Mouse (Mus musculus) lung, adult 2 months (tissue): ENCODE measurements around the gene Bax.

Experiments
- CTCF ChIP-seq: fragments of 200-500 bp; IDR thresholded peaks from 2 replicates; pipeline ENCODE4 v1.5.1; 2011; ENCODE audit warnings: mild to moderate bottlenecking, low read length, control low read depth; ENCODE audit not compliant: insufficient read depth
- POLR2A ChIP-seq: fragments of 200-500 bp; IDR thresholded peaks from 2 replicates; pipeline ENCODE4 v1.6.1; 2011; ENCODE audit warnings: low read depth, mild to moderate bottlenecking, control low read depth, low read length, borderline replicate concordance; ENCODE audit errors: extremely low read depth

DNA sequence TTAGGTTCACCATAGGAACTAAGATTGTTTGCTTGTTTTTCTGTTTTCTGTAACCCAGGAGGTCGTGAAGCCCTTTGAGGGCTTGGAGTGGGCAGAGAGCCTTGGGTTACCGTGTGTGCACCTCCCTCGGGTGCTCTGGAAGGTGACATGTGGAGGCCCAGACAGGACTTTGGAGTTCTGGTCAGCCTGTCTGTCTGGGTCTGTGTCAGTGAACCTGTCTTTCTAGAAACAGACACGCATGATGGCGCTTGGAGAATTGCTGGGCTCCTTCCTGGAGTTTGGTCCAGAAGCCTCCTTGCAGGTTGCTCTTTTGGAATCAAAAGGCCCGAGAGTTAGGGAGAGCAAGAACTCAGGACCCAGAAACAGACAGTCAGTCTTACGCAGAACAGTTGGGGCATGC is 6.3 kb downstream of the Bax start:
- TF ChIP-seq POLR2A (no peak), CTCF (no peak)
